Mouse (Mus musculus): Measurements from ENCODE around the gene Pde6h. TPM values are rescaled to one million over a fixed set of nuclear protein-coding genes. Genes with fewer than 3 reads are reported as not detected.

Pde6h gene
- polyA plus RNA-seq, 1 experiment from 2014 or later = 0.27 TPM

DNA sequence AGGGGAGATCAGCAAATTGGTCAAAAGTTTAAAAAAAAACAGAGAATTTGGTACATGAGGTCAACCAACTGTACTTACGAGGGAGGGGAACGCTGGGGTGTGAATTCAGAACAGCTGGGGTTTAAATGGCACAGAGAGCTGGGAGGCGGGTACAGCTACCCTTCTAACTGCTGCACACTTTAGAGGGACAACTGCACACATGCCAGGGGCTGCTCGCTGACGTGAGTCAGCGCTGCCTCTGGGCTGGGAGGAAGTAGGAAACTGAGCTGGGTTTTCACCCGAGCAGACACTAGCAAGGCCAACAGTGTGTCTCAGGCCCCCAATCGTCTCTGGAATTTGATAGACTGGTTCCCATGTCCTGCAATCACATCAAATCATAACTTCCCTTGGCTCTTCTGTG, 1.4 kb downstream of the Pde6h start:
- TF ChIP-seq EP300 (IDR thresholded peaks at IDR 0.05) (no peak), CTCF (IDR thresholded peaks at IDR 0.05) (no peak)

GRCm38 (mm10) chr6:136927626-136928025, 4.0 kb downstream of the Pde6h start:
- Histone ChIP-seq H3K4me1 (ENCODE audit: insufficient read depth, low read depth, low read length) (0 out of 2 replicates have a peak, but pooled peaks cover 5% of the 10 kb centered on the region), H3K27me3 (replicated peaks; ENCODE audit: insufficient read depth, low read length) (no peaks in the 10 kb centered on the region), H3K4me3 (ENCODE audit: low read depth, low read length) (no peak overlapping the region), H3K9me3 (ENCODE audit: low read length) (no peaks in the 10 kb centered on the region), H3K36me3 (ENCODE audit: insufficient read depth, low read length) (no peaks in the 10 kb centered on the region), H3K4me2 (replicated peaks; ENCODE audit: low read depth, low read length) (no peak overlapping the region), H3K27ac (ENCODE audit: low read length) (no peak overlapping the region), H3K9ac (replicated peaks; ENCODE audit: low read depth) (no peak overlapping the region)
- DNase-seq (ENCODE audit: low spot score) (no peak), ATAC-seq (no peak)
- 93% methylated on average over 1 of the region's 1 CpGs for WGBS
- TF ChIP-seq EP300 (IDR thresholded peaks at IDR 0.05) (no peak), CTCF (IDR thresholded peaks at IDR 0.05) (no peak)

More for the DNA sequence above, 1.4 kb downstream of the Pde6h start:
- H3K4me2 ChIP-seq (replicated peaks; ENCODE audit: low read depth, low read length) = no peak overlapping the region
- DNase-seq (ENCODE audit: low spot score) = no peak
- no peaks in the 10 kb centered on the region for H3K36me3 ChIP-seq (ENCODE audit: insufficient read depth, low read length)
- ATAC-seq = peak; percentile 28; the same call in 1 of the 2 replicates
- 58% methylated on average over 8 of the region's 8 CpGs for WGBS
- no peak overlapping the region for H3K27ac ChIP-seq (ENCODE audit: low read length)
- no peaks in the 10 kb centered on the region for H3K4me1 ChIP-seq (ENCODE audit: insufficient read depth, low read depth, low read length)
- no peaks in the 10 kb centered on the region for H3K9me3 ChIP-seq (ENCODE audit: low read length)
- no peak overlapping the region for H3K9ac ChIP-seq (replicated peaks; ENCODE audit: low read depth)
- no peaks in the 10 kb centered on the region for H3K27me3 ChIP-seq (replicated peaks; ENCODE audit: insufficient read depth, low read length)
- no peak overlapping the region for H3K4me3 ChIP-seq (ENCODE audit: low read depth, low read length)

GRCm38 (mm10) chr6:136930677-136931076, 7.0 kb downstream of the Pde6h start:
- Histone ChIP-seq H3K27ac (ENCODE audit: low read length) (no peak overlapping the region), H3K4me1 (ENCODE audit: insufficient read depth, low read depth, low read length) (0 out of 2 replicates have a peak, but pooled peaks cover 5% of the 10 kb centered on the region), H3K4me2 (replicated peaks; ENCODE audit: low read depth, low read length) (peak overlapping the region; percentile 31), H3K9ac (replicated peaks; ENCODE audit: low read depth) (no peak overlapping the region), H3K4me3 (ENCODE audit: low read depth, low read length) (no peak overlapping the region), H3K36me3 (ENCODE audit: insufficient read depth, low read length) (no peaks in the 10 kb centered on the region), H3K27me3 (replicated peaks; ENCODE audit: insufficient read depth, low read length) (no peaks in the 10 kb centered on the region), H3K9me3 (ENCODE audit: low read length) (no peaks in the 10 kb centered on the region)
- TF ChIP-seq CTCF (IDR thresholded peaks at IDR 0.05) = no peak
- peak; percentile 52; the same call in 1 of the 2 replicates for TF ChIP-seq EP300 (IDR thresholded peaks at IDR 0.05)
- ATAC-seq = peak; percentile 95
- DNase-seq (ENCODE audit: low spot score) = peak; percentile 89
- 11% methylated on average over 12 of the region's 12 CpGs for WGBS

GRCm38 (mm10) chr6:136931246-136931645, 7.6 kb downstream of the Pde6h start:
- 82% methylated on average over 13 of the region's 13 CpGs for WGBS
- Histone ChIP-seq H3K36me3 (ENCODE audit: insufficient read depth, low read length) (no peaks in the 10 kb centered on the region), H3K4me2 (replicated peaks; ENCODE audit: low read depth, low read length) (no peak overlapping the region), H3K9me3 (ENCODE audit: low read length) (no peaks in the 10 kb centered on the region), H3K27ac (ENCODE audit: low read length) (no peak overlapping the region), H3K4me1 (ENCODE audit: insufficient read depth, low read depth, low read length) (0 out of 2 replicates have a peak, but pooled peaks cover 5% of the 10 kb centered on the region), H3K9ac (replicated peaks; ENCODE audit: low read depth) (no peak overlapping the region), H3K27me3 (replicated peaks; ENCODE audit: insufficient read depth, low read length) (no peaks in the 10 kb centered on the region), H3K4me3 (ENCODE audit: low read depth, low read length) (no peak overlapping the region)
- DNase-seq (ENCODE audit: low spot score) (no peak), ATAC-seq (no peak)
- TF ChIP-seq EP300 (IDR thresholded peaks at IDR 0.05) (no peak), CTCF (IDR thresholded peaks at IDR 0.05) (no peak)

- no peak for ATAC-seq
- no peaks in the 10 kb centered on the region for H3K9me3 ChIP-seq (ENCODE audit: low read length)
- H3K4me1 ChIP-seq (ENCODE audit: insufficient read depth, low read depth, low read length) = 0 out of 2 replicates have a peak, but pooled peaks cover 5% of the 10 kb centered on the region
- TF ChIP-seq CTCF (IDR thresholded peaks at IDR 0.05) (no peak), EP300 (IDR thresholded peaks at IDR 0.05) (no peak)
- no peak overlapping the region for H3K9ac ChIP-seq (replicated peaks; ENCODE audit: low read depth)
- H3K36me3 ChIP-seq (ENCODE audit: insufficient read depth, low read length) = no peaks in the 10 kb centered on the region
- H3K27me3 ChIP-seq (replicated peaks; ENCODE audit: insufficient read depth, low read length) = no peaks in the 10 kb centered on the region
- WGBS = 84% methylated on average over 7 of the region's 7 CpGs
- H3K4me2 ChIP-seq (replicated peaks; ENCODE audit: low read depth, low read length) = no peak overlapping the region
- H3K27ac ChIP-seq (ENCODE audit: low read length) = no peak overlapping the region
- no peak overlapping the region for H3K4me3 ChIP-seq (ENCODE audit: low read depth, low read length)
- no peak for DNase-seq (ENCODE audit: low spot score)
Observed at GRCm38 (mm10) chr6:136934068-136934467, 10.4 kb downstream of the Pde6h start.

- 76% methylated on average over 3 of the region's 3 CpGs for WGBS
- H3K27ac ChIP-seq (ENCODE audit: low read length) = no peak overlapping the region
- no peak overlapping the region for H3K4me2 ChIP-seq (replicated peaks; ENCODE audit: low read depth, low read length)
- no peaks in the 10 kb centered on the region for H3K9me3 ChIP-seq (ENCODE audit: low read length)
- H3K9ac ChIP-seq (replicated peaks; ENCODE audit: low read depth) = no peak overlapping the region
- H3K4me3 ChIP-seq (ENCODE audit: low read depth, low read length) = no peak overlapping the region
- H3K27me3 ChIP-seq (replicated peaks; ENCODE audit: insufficient read depth, low read length) = no peaks in the 10 kb centered on the region
- TF ChIP-seq EP300 (IDR thresholded peaks at IDR 0.05) (no peak), CTCF (IDR thresholded peaks at IDR 0.05) (no peak)
- H3K4me1 ChIP-seq (ENCODE audit: insufficient read depth, low read depth, low read length) = 0 out of 2 replicates have a peak, but pooled peaks cover 5% of the 10 kb centered on the region
- H3K36me3 ChIP-seq (ENCODE audit: insufficient read depth, low read length) = no peaks in the 10 kb centered on the region
- ATAC-seq (no peak), DNase-seq (ENCODE audit: low spot score) (no peak)
Observed at GRCm38 (mm10) chr6:136935233-136935632, 11.6 kb downstream of the Pde6h start.

DNA sequence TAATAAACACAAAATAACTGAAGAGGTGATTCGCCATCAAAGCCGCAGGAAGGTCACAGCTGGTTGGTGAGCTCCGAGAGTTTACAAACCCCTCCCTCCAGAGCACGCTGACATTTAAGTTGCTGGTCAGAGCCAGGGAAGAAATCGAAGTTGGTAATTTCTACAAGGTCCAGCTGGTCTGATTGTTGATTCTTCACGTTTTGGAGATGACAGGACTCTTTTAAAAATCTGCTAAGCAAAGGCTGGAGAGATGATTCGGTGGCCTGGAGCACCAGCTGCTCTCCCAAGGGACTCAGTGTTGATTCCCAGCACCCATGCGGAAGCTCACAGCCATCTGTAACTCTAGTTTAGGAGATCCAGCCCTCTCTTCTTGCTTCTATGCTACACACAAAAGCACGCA, 12.7 kb downstream of the Pde6h start:
- no peak for TF ChIP-seq CTCF (IDR thresholded peaks at IDR 0.05)
- TF ChIP-seq EP300 (IDR thresholded peaks at IDR 0.05) = no peak
- Histone ChIP-seq H3K36me3 (ENCODE audit: insufficient read depth, low read length) (no peaks in the 10 kb centered on the region), H3K4me3 (ENCODE audit: low read depth, low read length) (no peak overlapping the region), H3K27me3 (replicated peaks; ENCODE audit: insufficient read depth, low read length) (no peaks in the 10 kb centered on the region), H3K9ac (replicated peaks; ENCODE audit: low read depth) (no peak overlapping the region), H3K27ac (ENCODE audit: low read length) (no peak overlapping the region), H3K4me2 (replicated peaks; ENCODE audit: low read depth, low read length) (no peak overlapping the region), H3K9me3 (ENCODE audit: low read length) (no peaks in the 10 kb centered on the region), H3K4me1 (ENCODE audit: insufficient read depth, low read depth, low read length) (peaks cover 8% of the 10 kb centered on the region; the same call in 1 of the 2 replicates)
- no peak for DNase-seq (ENCODE audit: low spot score)
- ATAC-seq = no peak
- 74% methylated on average over 9 of the region's 9 CpGs for WGBS
